Mouse (Mus musculus) forebrain, embryonic 15.5 days (tissue): Measurements from ENCODE around the gene Alkbh6. TPM values are rescaled to one million over a fixed set of nuclear protein-coding genes. Genes with fewer than 3 reads are reported as not detected.

Experiments used
- ATAC-seq: fragments of 200-750 bp; cut with Nextera tagmentation; replicated peaks from 2 replicates; pipeline ENCODE4 v1.8.0; 2017; ENCODE audit warnings: mild to moderate bottlenecking, moderate TSS enrichment, moderate library complexity
- H3K27ac ChIP-seq: fragments of 300-500 bp; sonication (generic); replicated peaks from 2 replicates; pipeline ENCODE4 v1.5.1; 2015; ENCODE audit warnings: mild to moderate bottlenecking, inconsistent platforms
- H3K27me3 ChIP-seq: fragments of 300-500 bp; sonication (generic); 2 replicates; pipeline ENCODE4 v1.6.1; 2015; ENCODE audit warnings: inconsistent platforms
- H3K36me3 ChIP-seq: fragments of 300-500 bp; sonication (generic); 2 replicates; pipeline ENCODE4 v1.6.1; 2015; ENCODE audit warnings: mild to moderate bottlenecking, inconsistent platforms
- H3K4me1 ChIP-seq: fragments of 300-500 bp; sonication (generic); 2 replicates; pipeline ENCODE4 v1.6.1; 2015; ENCODE audit warnings: inconsistent platforms
- H3K4me2 ChIP-seq: fragments of 300-500 bp; sonication (generic); replicated peaks from 2 replicates; pipeline ENCODE4 v1.6.1; 2015; ENCODE audit warnings: mild to moderate bottlenecking, inconsistent platforms
- H3K4me3 ChIP-seq: fragments of 300-500 bp; sonication (generic); 2 replicates; pipeline ENCODE4 v1.5.1; 2015; ENCODE audit warnings: mild to moderate bottlenecking, inconsistent platforms
- H3K9ac ChIP-seq: fragments of 300-500 bp; sonication (generic); replicated peaks from 2 replicates; pipeline ENCODE4 v1.6.1; 2015; ENCODE audit warnings: mild to moderate bottlenecking, inconsistent platforms
- H3K9me3 ChIP-seq: fragments of 300-500 bp; sonication (generic); 2 replicates; pipeline ENCODE4 v1.6.1; 2016; ENCODE audit warnings: inconsistent platforms
- WGBS: fragments of 180-500 bp; shearing (Covaris S2); methylation state at CpG from one replicate; pipeline ENCODE4 v1.1.7; 2015; ENCODE audit warnings: mixed read lengths; 5-methylcytosine and 5-hydroxymethylcytosine counted together
- polyA plus RNA-seq: library from polyadenylated mRNA; unstranded; fragments of >200 nt; fragmentation: Nextera tagmentation; extraction: Ambion mirVana; gene quantifications from 2 replicates; pipeline ENCODE4 v1.2.1, GENCODE M21; 2015

The Alkbh6 gene
- polyA plus RNA-seq, 1 experiment from 2014 or later = 99.6 TPM

DNA sequence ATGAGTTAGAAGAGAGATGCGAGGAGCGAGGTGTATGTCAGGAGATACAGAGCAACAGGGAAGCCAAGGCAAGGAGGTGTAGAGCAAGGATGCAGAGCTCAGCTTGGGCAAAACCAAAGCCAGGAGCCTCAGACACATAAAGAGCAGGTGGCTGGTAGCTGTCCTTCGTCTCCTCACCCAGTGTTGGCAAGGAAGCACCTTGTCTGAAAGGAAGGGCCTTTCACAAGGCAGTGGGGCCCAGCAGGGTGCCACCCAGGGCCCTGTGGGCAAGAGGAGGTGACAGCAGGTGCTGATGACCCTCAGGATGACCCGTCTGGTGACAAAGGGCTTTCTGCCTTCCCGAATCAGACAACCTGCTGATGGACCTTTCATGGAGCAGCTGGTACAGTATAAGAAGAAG is 26.0 kb downstream of the Alkbh6 start:
- Histone ChIP-seq H3K9ac (no peak overlapping the region), H3K4me1 (peaks cover 49% of the 10 kb centered on the region), H3K36me3 (no peaks in the 10 kb centered on the region), H3K9me3 (no peaks in the 10 kb centered on the region), H3K4me3 (no peak overlapping the region), H3K4me2 (no peak overlapping the region), H3K27me3 (no peaks in the 10 kb centered on the region; the same call in 1 of the 2 replicates), H3K27ac (no peak overlapping the region)
- ATAC-seq = no peak
- WGBS = 51% methylated on average over 5 of the region's 5 CpGs

GRCm38 (mm10) chr7:30335688-30336087 is 27.2 kb downstream of the Alkbh6 start:
- Histone ChIP-seq H3K9me3 (no peaks in the 10 kb centered on the region), H3K36me3 (no peaks in the 10 kb centered on the region), H3K4me1 (peaks cover 52% of the 10 kb centered on the region), H3K4me2 (no peak overlapping the region), H3K27me3 (no peaks in the 10 kb centered on the region; the same call in 1 of the 2 replicates), H3K9ac (no peak overlapping the region), H3K27ac (no peak overlapping the region), H3K4me3 (no peak overlapping the region)
- 0 out of 2 replicates have a peak, but pooled peaks have one; percentile 15 for ATAC-seq
- 73% methylated on average over 6 of the region's 6 CpGs for WGBS

DNA sequence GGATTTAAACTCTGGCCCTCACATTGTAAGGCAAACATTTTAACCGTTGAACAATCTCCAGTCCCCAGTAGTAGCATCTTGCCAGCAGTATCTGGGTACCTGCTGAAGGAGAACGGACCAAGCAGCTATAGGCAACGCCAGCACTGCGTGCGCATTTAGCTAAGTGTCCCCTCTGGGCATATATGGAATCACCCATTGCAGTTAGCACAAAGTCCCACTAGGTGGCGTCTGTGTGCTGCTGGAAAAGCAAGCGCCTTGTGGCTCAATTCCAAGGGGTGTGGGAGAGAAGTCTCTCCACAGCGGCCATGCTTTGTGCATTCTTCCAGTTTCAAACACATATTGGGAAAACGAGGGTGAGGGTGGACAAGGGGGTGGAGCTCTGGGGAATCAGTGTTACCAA is 27.9 kb downstream of the Alkbh6 start:
- no peaks in the 10 kb centered on the region for H3K36me3 ChIP-seq
- H3K4me3 ChIP-seq = no peak overlapping the region
- no peak overlapping the region; the same call in 1 of the 2 replicates for H3K27ac ChIP-seq
- H3K4me1 ChIP-seq = peaks cover 56% of the 10 kb centered on the region
- peak overlapping the region; percentile 20; the same call in 1 of the 2 replicates for H3K4me2 ChIP-seq
- H3K9ac ChIP-seq = no peak overlapping the region
- H3K27me3 ChIP-seq = no peaks in the 10 kb centered on the region; the same call in 1 of the 2 replicates
- no peaks in the 10 kb centered on the region for H3K9me3 ChIP-seq
- ATAC-seq = peak; percentile 51
- under 1% methylated on average over 9 of the region's 9 CpGs for WGBS

- Histone ChIP-seq H3K9ac (no peak overlapping the region), H3K9me3 (no peaks in the 10 kb centered on the region), H3K4me2 (no peak overlapping the region), H3K27ac (no peak overlapping the region), H3K27me3 (peaks cover 2% of the 10 kb centered on the region; the same call in 1 of the 2 replicates), H3K4me1 (peaks cover 26% of the 10 kb centered on the region), H3K4me3 (no peak overlapping the region), H3K36me3 (no peaks in the 10 kb centered on the region)
- no peak for ATAC-seq
- 61% methylated on average over 5 of the region's 5 CpGs for WGBS
These were observed 31.1 kb downstream of the Alkbh6 start for GRCm38 (mm10) chr7:30339432-30340109.

DNA sequence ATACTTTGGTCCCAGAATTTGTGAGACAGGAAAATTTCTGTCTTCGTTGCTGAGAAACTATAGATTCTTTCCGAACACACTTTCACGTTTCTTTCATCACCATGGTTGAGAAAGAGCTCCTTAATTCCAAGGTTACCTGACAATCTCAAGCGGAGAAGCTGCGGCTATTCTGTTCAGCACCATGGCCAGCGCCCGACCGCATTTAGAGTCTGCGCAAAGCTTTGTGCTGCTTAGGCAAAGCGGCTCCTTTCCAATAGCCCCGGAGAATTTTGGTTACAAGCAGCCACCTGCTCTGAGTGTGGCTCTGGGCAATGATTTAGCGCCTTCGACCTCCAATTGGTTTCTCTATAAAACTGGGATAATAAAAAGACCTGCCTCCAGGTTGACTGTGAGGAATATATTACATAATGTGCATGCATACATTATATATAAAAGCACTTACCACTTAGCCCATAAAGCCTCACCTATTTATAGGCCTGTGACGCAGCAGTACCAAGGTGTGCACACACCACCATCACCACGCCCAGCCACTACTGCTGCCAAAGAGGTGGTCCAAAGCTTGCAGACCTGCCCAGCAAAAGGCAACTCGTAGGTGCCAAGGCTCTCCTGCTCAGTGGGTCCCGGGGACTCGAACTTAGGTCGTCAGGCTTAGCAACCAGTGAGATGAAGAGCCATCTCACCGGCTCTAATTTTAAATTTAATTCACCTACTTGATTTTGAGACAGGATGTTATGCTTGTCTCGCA is 38.3 kb downstream of the Alkbh6 start:
- no peaks in the 10 kb centered on the region for H3K36me3 ChIP-seq
- H3K27ac ChIP-seq = no peak overlapping the region
- 28% methylated on average over 21 of the region's 21 CpGs for WGBS
- no peak overlapping the region for H3K4me2 ChIP-seq
- no peak overlapping the region for H3K9ac ChIP-seq
- ATAC-seq = no peak
- H3K9me3 ChIP-seq = no peaks in the 10 kb centered on the region
- no peak overlapping the region for H3K4me3 ChIP-seq
- peaks cover 27% of the 10 kb centered on the region for H3K27me3 ChIP-seq
- H3K4me1 ChIP-seq = peaks cover 6% of the 10 kb centered on the region

GRCm38 (mm10) chr7:30347828-30348227 is 39.3 kb downstream of the Alkbh6 start:
- peak; percentile 72 for ATAC-seq
- Histone ChIP-seq H3K4me2 (peak overlapping the region; percentile 45), H3K4me1 (peaks cover 6% of the 10 kb centered on the region), H3K27ac (no peak overlapping the region), H3K36me3 (no peaks in the 10 kb centered on the region), H3K4me3 (peak overlapping the region; percentile 27), H3K27me3 (peaks cover 27% of the 10 kb centered on the region), H3K9ac (no peak overlapping the region; the same call in 1 of the 2 replicates), H3K9me3 (no peaks in the 10 kb centered on the region)
- WGBS = 2% methylated on average over 30 of the region's 30 CpGs

- peak; percentile 53; the same call in 1 of the 2 replicates for ATAC-seq
- Histone ChIP-seq H3K4me1 (peaks cover 17% of the 10 kb centered on the region), H3K27ac (0 out of 2 replicates have a peak overlapping the region, but pooled peaks have one; percentile 1), H3K36me3 (peaks cover 13% of the 10 kb centered on the region), H3K4me2 (no peak overlapping the region), H3K9ac (no peak overlapping the region), H3K4me3 (no peak overlapping the region), H3K9me3 (no peaks in the 10 kb centered on the region), H3K27me3 (peaks cover 3% of the 10 kb centered on the region; the same call in 1 of the 2 replicates)
- WGBS = 15% methylated on average over 6 of the region's 6 CpGs
These were observed 44.8 kb downstream of the Alkbh6 start for GRCm38 (mm10) chr7:30353279-30353822.

- Histone ChIP-seq H3K36me3 (peaks cover 13% of the 10 kb centered on the region), H3K27me3 (no peaks in the 10 kb centered on the region), H3K4me1 (peaks cover 23% of the 10 kb centered on the region), H3K27ac (no peak overlapping the region), H3K9me3 (no peaks in the 10 kb centered on the region), H3K4me2 (no peak overlapping the region), H3K4me3 (no peak overlapping the region), H3K9ac (no peak overlapping the region)
- ATAC-seq = no peak
- 83% methylated on average over 4 of the region's 4 CpGs for WGBS
These were observed 45.5 kb downstream of the Alkbh6 start for GRCm38 (mm10) chr7:30354059-30354458.

GRCm38 (mm10) chr7:30358378-30359186 is 50.1 kb downstream of the Alkbh6 start:
- WGBS = 81% methylated on average over 7 of the region's 7 CpGs
- no peak overlapping the region for H3K4me2 ChIP-seq
- H3K36me3 ChIP-seq = peaks cover 23% of the 10 kb centered on the region

DNA sequence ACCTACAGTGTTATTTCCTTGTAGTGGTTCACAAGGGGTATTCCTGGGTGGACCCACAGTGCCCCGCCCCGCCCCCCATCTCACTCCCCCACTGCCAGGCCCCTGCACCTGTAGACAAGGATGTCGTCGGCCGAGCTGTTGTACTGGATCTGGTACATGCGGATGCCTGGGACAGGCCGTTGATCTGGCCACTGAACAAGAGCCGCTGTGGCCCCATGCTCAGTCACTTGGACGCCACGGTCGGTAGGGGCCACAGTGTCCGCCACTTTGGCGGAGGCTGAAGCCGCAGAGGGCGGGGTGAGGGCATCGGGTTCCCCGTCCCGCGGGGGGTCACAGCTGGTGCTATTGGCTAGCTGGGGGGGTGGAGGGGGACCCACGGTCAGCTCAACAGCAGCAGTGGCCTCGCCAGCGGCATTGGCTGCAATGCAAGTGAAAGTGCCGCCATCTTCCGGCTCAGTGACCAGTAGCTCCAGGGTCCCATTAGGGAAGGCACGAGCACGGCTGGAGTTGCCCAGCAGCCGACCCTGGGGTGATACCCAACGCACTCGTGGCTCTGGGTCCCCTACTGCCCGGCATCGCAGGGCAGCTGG is 50.9 kb downstream of the Alkbh6 start:
- Histone ChIP-seq H3K4me2 (no peak overlapping the region), H3K4me1 (peaks cover 60% of the 10 kb centered on the region), H3K9ac (no peak overlapping the region), H3K36me3 (peaks cover 23% of the 10 kb centered on the region), H3K27ac (no peak overlapping the region), H3K27me3 (no peaks in the 10 kb centered on the region), H3K4me3 (no peak overlapping the region), H3K9me3 (no peaks in the 10 kb centered on the region)
- no peak for ATAC-seq
- 90% methylated on average over 31 of the region's 31 CpGs for WGBS

More at GRCm38 (mm10) chr7:30358378-30359186, 50.1 kb downstream of the Alkbh6 start:
- Histone ChIP-seq H3K4me1 (peaks cover 60% of the 10 kb centered on the region), H3K27me3 (no peaks in the 10 kb centered on the region), H3K4me3 (no peak overlapping the region), H3K27ac (no peak overlapping the region), H3K9me3 (no peaks in the 10 kb centered on the region), H3K9ac (no peak overlapping the region; the same call in 1 of the 2 replicates)
- ATAC-seq = no peak

DNA sequence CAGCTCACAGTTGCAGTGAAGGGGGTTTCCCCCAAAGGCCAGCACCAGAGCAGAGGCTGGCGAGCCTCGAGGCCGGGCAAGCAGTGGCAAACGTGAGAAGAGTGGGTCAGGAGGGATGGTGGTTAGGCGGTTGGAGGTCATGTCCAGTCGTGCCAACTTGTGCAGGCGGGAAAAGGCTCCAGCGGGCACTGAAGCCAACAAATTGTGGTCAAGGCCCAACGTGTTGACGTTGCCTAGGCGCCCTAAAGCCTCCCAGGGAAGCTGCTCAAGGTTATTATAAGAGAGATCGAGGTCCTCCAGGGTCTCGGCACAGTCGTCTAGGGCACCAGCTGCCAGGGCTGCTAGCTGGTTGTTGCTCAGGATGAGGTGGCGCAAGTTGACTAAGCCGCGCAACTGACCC is 51.5 kb downstream of the Alkbh6 start:
- ATAC-seq = no peak
- 0 out of 2 replicates have a peak, but pooled peaks cover 3% of the 10 kb centered on the region for H3K27me3 ChIP-seq
- no peak overlapping the region for H3K27ac ChIP-seq
- 90% methylated on average over 17 of the region's 17 CpGs for WGBS
- no peak overlapping the region for H3K9ac ChIP-seq
- no peak overlapping the region; the same call in 1 of the 2 replicates for H3K4me2 ChIP-seq
- peaks cover 23% of the 10 kb centered on the region for H3K36me3 ChIP-seq
- peaks cover 60% of the 10 kb centered on the region for H3K4me1 ChIP-seq
- no peaks in the 10 kb centered on the region for H3K9me3 ChIP-seq
- H3K4me3 ChIP-seq = no peak overlapping the region
